Mouse (Mus musculus) ovary, adult 18-20 months (tissue): ENCODE data around the gene Gnas.

Experiments used
- DNase-seq: peaks from one replicate; pipeline ENCODE4 v3.0.0; 2022; ENCODE audit warnings: low spot score, mixed read lengths

Gene Gnas

DNA sequence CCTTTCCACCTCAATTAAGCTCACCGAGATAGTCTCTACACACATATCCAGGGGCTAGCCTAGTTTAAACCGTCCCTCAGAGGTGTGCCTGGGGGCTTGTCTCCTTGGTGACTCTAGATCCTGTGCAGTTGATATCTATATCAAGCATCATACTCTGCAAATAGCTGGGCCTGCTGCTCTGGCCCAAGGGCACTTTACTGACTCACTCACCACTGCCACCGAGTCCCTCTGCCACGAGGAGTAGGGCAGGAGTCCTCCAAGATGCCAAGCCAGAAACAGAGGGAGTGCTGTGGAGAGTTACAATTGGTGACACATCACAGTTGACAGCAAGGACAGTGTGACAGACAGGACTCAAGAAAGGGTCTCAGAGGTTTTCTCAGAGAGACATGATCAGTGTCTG is 75.5 kb downstream of the Gnas start:
- no peak for DNase-seq

DNA sequence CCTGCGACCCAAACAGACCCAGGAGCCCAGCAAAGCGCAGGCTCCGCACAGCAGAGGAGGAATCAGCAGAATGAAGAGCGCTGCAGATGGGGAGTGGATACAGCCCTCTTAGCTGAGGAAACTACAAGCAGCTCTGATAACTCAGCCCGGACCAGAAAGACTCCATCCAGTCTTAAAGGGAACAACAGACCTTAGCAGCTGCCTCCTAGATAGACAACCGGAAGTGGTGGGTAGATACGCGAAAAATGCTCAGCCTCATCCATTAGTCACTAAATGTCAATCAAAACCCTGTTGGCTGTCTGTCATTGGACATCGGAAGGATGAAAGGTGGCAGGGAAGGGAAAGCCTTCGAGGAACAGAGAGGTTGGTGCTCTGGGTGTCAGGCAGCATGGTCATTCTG is 82.5 kb downstream of the Gnas start:
- no peak for DNase-seq

DNA sequence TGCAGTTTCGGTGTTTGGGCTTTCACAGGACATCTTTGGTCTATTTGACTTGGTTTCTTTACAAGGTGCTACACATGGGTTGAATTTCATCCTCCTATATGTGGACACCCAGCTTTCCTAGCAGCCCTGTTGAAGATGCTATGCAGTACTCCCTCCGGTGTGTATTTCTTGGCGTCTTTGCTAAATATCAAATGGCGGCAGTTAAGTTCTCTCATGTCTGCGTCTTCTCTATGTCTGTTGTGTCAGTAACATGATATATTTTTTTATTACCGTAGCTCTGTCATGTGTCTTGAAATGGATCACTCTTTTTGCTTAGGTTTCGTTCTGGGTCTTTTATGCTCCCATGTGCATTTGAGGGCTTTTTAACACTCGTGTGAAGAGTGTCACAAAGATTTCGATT is 96.9 kb downstream of the Gnas start:
- DNase-seq, result no peak

DNA sequence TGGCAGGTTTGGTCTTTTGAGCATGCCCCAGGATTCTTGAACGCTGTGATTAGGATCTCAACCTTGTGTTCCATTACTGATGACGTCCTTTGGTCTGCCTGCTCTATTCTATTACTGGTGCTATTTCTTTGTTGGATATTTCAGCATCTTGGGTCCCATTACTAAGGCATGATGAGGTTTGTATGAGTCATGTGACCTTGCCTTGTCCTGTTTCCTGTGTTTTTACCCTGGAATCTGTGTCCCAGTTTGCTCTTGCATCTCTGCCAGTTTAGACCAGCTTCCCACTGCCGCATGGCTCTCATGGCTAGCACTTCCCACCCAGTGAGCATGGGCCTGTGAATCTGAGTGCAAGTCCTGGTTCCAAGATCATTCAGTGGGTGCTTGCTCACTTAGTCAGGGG is 107.8 kb downstream of the Gnas start:
- DNase-seq, result no peak

- DNase-seq, result no peak
Observed at GRCm38 (mm10) chr2:174392554-174392953, 108.4 kb downstream of the Gnas start.

DNA sequence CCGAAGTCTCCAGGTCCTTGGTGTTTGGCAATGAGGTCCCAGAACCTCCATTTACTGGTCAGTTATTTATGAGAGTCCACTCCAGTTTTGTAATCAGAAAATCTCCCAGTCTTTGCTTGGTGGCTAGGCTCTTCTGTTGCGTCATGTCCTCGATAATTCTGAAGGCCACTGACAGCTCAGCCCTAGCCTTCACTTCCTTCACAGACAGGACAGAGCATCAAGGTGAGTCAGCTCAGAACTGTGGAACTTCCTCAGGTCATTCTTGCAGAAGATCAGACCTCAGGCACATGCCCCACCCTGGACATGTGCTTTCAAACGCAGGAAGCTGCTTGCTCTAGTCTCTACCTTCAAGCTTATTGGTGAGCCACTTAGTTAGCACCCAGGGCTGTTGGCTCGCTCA is 109.3 kb downstream of the Gnas start:
- no peak for DNase-seq
